Mouse (Mus musculus) ES-Bruce4 (cell line): ENCODE data around the gene Hormad2. TPM values are rescaled to one million over a fixed set of nuclear protein-coding genes. Genes with fewer than 3 reads are reported as not detected.

Source experiments
- H3K27ac ChIP-seq: 2 replicates; pipeline ENCODE4 v1.5.1; 2012; ENCODE audit warnings: low read length, inconsistent platforms; ENCODE audit not compliant: insufficient read depth
- H3K27me3 ChIP-seq: 2 replicates; pipeline ENCODE4 v1.6.1; 2012; ENCODE audit warnings: mild to moderate bottlenecking, low read length, inconsistent platforms; ENCODE audit not compliant: control insufficient read depth, poor library complexity, insufficient read depth, severe bottlenecking
- H3K36me3 ChIP-seq: 2 replicates; pipeline ENCODE4 v1.6.1; 2012; ENCODE audit warnings: inconsistent platforms, mild to moderate bottlenecking, low read length, moderate library complexity; ENCODE audit not compliant: control insufficient read depth, poor library complexity, insufficient read depth, severe bottlenecking
- H3K4me1 ChIP-seq: one replicate; pipeline ENCODE4 v1.8.1; 2011; ENCODE audit warnings: low read length; ENCODE audit not compliant: control insufficient read depth, insufficient read depth
- H3K4me3 ChIP-seq: 2 replicates; pipeline ENCODE4 v1.5.1; 2011; ENCODE audit warnings: low read depth, mild to moderate bottlenecking, low read length
- H3K9ac ChIP-seq: 2 replicates; pipeline ENCODE4 v1.6.1; 2012; ENCODE audit warnings: low read depth, mild to moderate bottlenecking, inconsistent platforms; ENCODE audit not compliant: poor library complexity, severe bottlenecking
- H3K9me3 ChIP-seq: replicated peaks from 2 replicates; pipeline ENCODE4 v1.6.1; 2012; ENCODE audit warnings: mild to moderate bottlenecking, low read length, inconsistent platforms; ENCODE audit not compliant: control insufficient read depth, poor library complexity, insufficient read depth, severe bottlenecking
- CTCF ChIP-seq: IDR thresholded peaks from one replicate; pipeline ENCODE4 v1.8.1; 2011; ENCODE audit warnings: low read depth, low read length
- EP300 ChIP-seq: IDR thresholded peaks from 2 replicates; pipeline ENCODE4 v1.6.1; 2011; ENCODE audit warnings: low read depth, low read length; ENCODE audit not compliant: insufficient read depth
- POLR2A ChIP-seq: IDR thresholded peaks from one replicate; pipeline ENCODE4 v1.8.1; 2011; ENCODE audit warnings: low read length; ENCODE audit not compliant: insufficient read depth
- polyA plus RNA-seq: library from polyadenylated mRNA; stranded (reverse); fragments of >200 nt; gene quantifications from 2 replicates; pipeline ENCODE4 v1.2.4, GENCODE M21; 2011; ENCODE audit warnings: low read depth; ENCODE audit not compliant: missing spikeins, insufficient read depth, insufficient read length

The Hormad2 gene
- polyA plus RNA-seq, 1 experiment: 3.2 TPM

GRCm38 (mm10) chr11:4394226-4394625 is 46.7 kb downstream of the Hormad2 start:
- Histone ChIP-seq H3K36me3 (no peaks in the 10 kb centered on the region), H3K27ac (no peak overlapping the region), H3K4me1 (peaks cover 3% of the 10 kb centered on the region), H3K9ac (no peak overlapping the region), H3K27me3 (no peaks in the 10 kb centered on the region), H3K9me3 (no peaks in the 10 kb centered on the region), H3K4me3 (no peak overlapping the region)
- no peak for TF ChIP-seq POLR2A
- TF ChIP-seq EP300: no peak

DNA sequence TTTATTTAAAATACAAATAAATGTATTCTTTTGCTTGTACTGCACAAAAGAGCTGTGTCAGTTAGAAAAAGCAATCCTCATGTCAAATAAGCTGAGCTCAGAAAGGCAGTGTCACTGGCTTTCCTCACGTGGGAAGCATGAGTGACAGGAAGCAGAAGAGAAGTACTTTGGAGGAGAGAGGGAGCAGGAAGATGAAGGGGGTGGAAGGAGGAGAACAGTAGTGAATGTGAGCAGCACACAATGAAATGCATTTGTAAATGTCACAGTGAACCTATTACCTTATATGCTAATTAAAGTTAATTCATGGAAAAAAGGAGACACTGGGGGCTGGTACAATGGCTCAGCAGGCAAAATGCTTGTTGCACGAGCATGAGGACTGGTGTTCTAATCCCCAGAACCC is 52.9 kb downstream of the Hormad2 start:
- no peak overlapping the region for H3K9ac ChIP-seq
- no peak overlapping the region for H3K27ac ChIP-seq
- no peak for TF ChIP-seq POLR2A
- no peak for TF ChIP-seq EP300
- no peak for TF ChIP-seq CTCF
- no peaks in the 10 kb centered on the region for H3K36me3 ChIP-seq
- H3K27me3 ChIP-seq: no peaks in the 10 kb centered on the region
- no peaks in the 10 kb centered on the region for H3K9me3 ChIP-seq
- no peak overlapping the region for H3K4me3 ChIP-seq
- H3K4me1 ChIP-seq: peaks cover 3% of the 10 kb centered on the region

- Histone ChIP-seq H3K9me3 (no peaks in the 10 kb centered on the region), H3K9ac (no peak overlapping the region), H3K4me1 (no peaks in the 10 kb centered on the region), H3K27me3 (no peaks in the 10 kb centered on the region), H3K36me3 (no peaks in the 10 kb centered on the region), H3K27ac (no peak overlapping the region), H3K4me3 (no peak overlapping the region)
- TF ChIP-seq POLR2A: no peak
- no peak for TF ChIP-seq EP300
- no peak for TF ChIP-seq CTCF
Measured at GRCm38 (mm10) chr11:4382321-4382720, 58.6 kb downstream of the Hormad2 start.

DNA sequence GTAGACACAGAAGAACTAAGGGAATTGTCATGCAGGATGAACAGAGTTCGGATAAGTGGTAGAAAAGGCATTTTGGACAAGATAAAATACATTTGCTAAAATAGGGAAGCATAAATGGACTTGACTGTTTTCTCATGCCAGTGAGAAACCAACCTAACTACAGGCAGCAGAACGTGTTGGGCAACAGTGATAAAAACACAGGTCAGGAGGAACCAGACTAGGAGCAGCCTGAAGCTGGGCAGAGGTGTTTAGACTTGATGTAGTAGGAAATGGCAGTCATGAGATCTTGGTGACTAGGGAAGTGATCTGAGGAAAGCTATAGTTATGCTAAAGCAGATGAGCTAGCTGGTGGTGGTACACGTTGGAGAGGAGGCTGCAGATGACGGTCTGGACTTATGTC is 61.0 kb downstream of the Hormad2 start:
- TF ChIP-seq CTCF (no peak), POLR2A (no peak), EP300 (no peak)
- Histone ChIP-seq H3K4me3 (no peak overlapping the region), H3K27ac (no peak overlapping the region), H3K27me3 (no peaks in the 10 kb centered on the region), H3K9ac (no peak overlapping the region), H3K36me3 (no peaks in the 10 kb centered on the region), H3K4me1 (no peaks in the 10 kb centered on the region), H3K9me3 (no peaks in the 10 kb centered on the region)

GRCm38 (mm10) chr11:4366389-4366788 is 74.5 kb downstream of the Hormad2 start:
- H3K4me1 ChIP-seq: no peaks in the 10 kb centered on the region
- no peaks in the 10 kb centered on the region for H3K27me3 ChIP-seq
- no peaks in the 10 kb centered on the region for H3K36me3 ChIP-seq
- no peak overlapping the region for H3K4me3 ChIP-seq
- no peak overlapping the region for H3K27ac ChIP-seq
- H3K9me3 ChIP-seq: no peaks in the 10 kb centered on the region
- TF ChIP-seq EP300 (no peak), POLR2A (no peak), CTCF (no peak)
- no peak overlapping the region for H3K9ac ChIP-seq

- Histone ChIP-seq H3K4me1 (no peaks in the 10 kb centered on the region), H3K27me3 (no peaks in the 10 kb centered on the region), H3K9ac (no peak overlapping the region), H3K27ac (no peak overlapping the region), H3K4me3 (no peak overlapping the region), H3K9me3 (no peaks in the 10 kb centered on the region), H3K36me3 (no peaks in the 10 kb centered on the region)
- TF ChIP-seq CTCF (no peak), EP300 (no peak), POLR2A (no peak)
Measured at GRCm38 (mm10) chr11:4355430-4355829, 85.5 kb downstream of the Hormad2 start.
